Mouse (Mus musculus) embryonic facial prominence, embryonic 11.5 days (tissue): Measurements from ENCODE around the gene Ccdc177. TPM values are rescaled to one million over a fixed set of nuclear protein-coding genes. Genes with fewer than 3 reads are reported as not detected.

Experiments used
- ATAC-seq: fragments of 200-750 bp; cut with Nextera tagmentation; replicated peaks from 2 replicates; pipeline ENCODE4 v1.8.0; 2017; ENCODE audit warnings: low read depth; ENCODE audit not compliant: insufficient number of reproducible peaks, low FRiP score, low TSS enrichment
- DNase-seq: peaks from one replicate; pipeline ENCODE4 v3.0.0-alpha.2; 2015; ENCODE audit warnings: low spot score
- H3K27ac ChIP-seq: fragments of 300-500 bp; sonication (generic); replicated peaks from 2 replicates; pipeline ENCODE4 v1.5.1; 2014; ENCODE audit warnings: mild to moderate bottlenecking, low read depth, low read length, control low read depth
- H3K27me3 ChIP-seq: fragments of 300-500 bp; sonication (generic); 2 replicates; pipeline ENCODE4 v1.6.1; 2014; ENCODE audit warnings: mild to moderate bottlenecking, low read length, moderate library complexity, mixed read lengths; ENCODE audit not compliant: control insufficient read depth, insufficient read depth
- H3K36me3 ChIP-seq: fragments of 300-500 bp; sonication (generic); replicated peaks from 2 replicates; pipeline ENCODE4 v1.6.1; 2014; ENCODE audit warnings: low read depth, mild to moderate bottlenecking, low read length, moderate library complexity, mixed read lengths; ENCODE audit not compliant: control insufficient read depth, insufficient read depth
- H3K4me1 ChIP-seq: fragments of 300-500 bp; sonication (generic); 2 replicates; pipeline ENCODE4 v1.6.1; 2014; ENCODE audit warnings: low read length, mixed read lengths; ENCODE audit not compliant: control insufficient read depth, insufficient read depth
- H3K4me2 ChIP-seq: fragments of 300-500 bp; sonication (generic); 2 replicates; pipeline ENCODE4 v1.6.1; 2014; ENCODE audit warnings: low read depth, mild to moderate bottlenecking, control low read depth, low read length, moderate library complexity
- H3K4me3 ChIP-seq: fragments of 300-500 bp; sonication (generic); 2 replicates; pipeline ENCODE4 v1.5.1; 2014; ENCODE audit warnings: low read depth, low read length, control low read depth
- H3K9ac ChIP-seq: fragments of 300-500 bp; sonication (generic); replicated peaks from 2 replicates; pipeline ENCODE4 v1.6.1; 2014; ENCODE audit warnings: mild to moderate bottlenecking, control low read depth, low read length
- H3K9me3 ChIP-seq: fragments of 300-500 bp; sonication (generic); replicated peaks from 2 replicates; pipeline ENCODE4 v1.6.1; 2016; ENCODE audit warnings: mild to moderate bottlenecking, low read length, inconsistent platforms, mixed read lengths; ENCODE audit not compliant: control insufficient read depth
- WGBS: fragments of 180-500 bp; shearing (Covaris S2); extraction: QIAGEN DNeasy Blood & Tissue Kit; methylation state at CpG from one replicate; pipeline ENCODE4 v1.1.7; 2014; 5-methylcytosine and 5-hydroxymethylcytosine counted together
- polyA plus RNA-seq: library from polyadenylated mRNA; unstranded; fragments of >200 nt; fragmentation: Nextera tagmentation; extraction: Ambion mirVana; gene quantifications from 2 replicates; pipeline ENCODE4 v1.2.1, GENCODE M21; 2014

The Ccdc177 gene
- polyA plus RNA-seq, 1 experiment from 2014 or later, result 1.3 TPM

DNA sequence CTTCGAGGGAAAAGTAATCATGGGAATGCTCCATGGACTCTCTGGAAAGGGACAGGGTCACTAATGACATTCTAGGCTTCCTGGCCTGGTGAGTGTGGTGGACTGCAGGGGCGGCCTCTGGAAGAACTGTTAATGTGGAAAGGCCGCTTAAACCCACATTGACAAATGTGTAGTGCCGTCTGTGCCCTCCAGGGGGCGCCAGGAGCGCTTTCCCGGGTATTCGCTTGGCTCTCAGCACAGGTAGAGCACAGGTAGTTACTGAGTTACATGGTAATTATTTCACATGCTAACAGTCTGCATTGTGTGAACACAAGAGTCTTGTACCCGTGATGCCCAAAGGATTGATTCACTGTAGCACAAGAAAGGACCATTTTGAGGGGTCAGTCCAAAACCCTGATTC is 21.0 kb downstream of the Ccdc177 start:
- Histone ChIP-seq H3K27me3 (no peaks in the 10 kb centered on the region; the same call in 1 of the 2 replicates), H3K4me2 (no peak overlapping the region), H3K9ac (no peak overlapping the region), H3K4me1 (no peaks in the 10 kb centered on the region; the same call in 1 of the 2 replicates), H3K9me3 (no peaks in the 10 kb centered on the region), H3K27ac (no peak overlapping the region), H3K4me3 (no peak overlapping the region), H3K36me3 (no peaks in the 10 kb centered on the region)
- no peak for DNase-seq
- no peak for ATAC-seq
- WGBS, result 31% methylated on average over 9 of the region's 9 CpGs

DNA sequence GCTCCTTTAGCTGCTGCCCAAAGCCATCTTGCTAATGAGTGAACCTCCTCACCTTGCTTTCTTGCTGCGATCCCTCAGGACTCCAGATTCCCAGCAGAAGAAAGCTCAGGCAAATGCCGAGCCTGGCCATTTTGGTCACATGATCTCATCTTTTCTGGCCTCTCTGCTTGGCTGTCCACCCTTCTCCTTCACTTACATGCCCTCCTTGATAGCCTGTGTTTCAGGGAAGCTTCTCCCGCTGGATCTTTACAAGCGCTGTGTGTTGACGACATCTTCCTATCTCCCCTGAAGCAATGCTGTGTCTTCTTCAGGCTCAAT is 23.2 kb downstream of the Ccdc177 start:
- no peak overlapping the region for H3K4me2 ChIP-seq
- H3K9ac ChIP-seq, result no peak overlapping the region
- WGBS, result 66% methylated on average over 5 of the region's 5 CpGs
- H3K27ac ChIP-seq, result no peak overlapping the region
- no peak for ATAC-seq
- no peaks in the 10 kb centered on the region; the same call in 1 of the 2 replicates for H3K4me1 ChIP-seq
- no peaks in the 10 kb centered on the region; the same call in 1 of the 2 replicates for H3K27me3 ChIP-seq
- no peaks in the 10 kb centered on the region for H3K36me3 ChIP-seq
- no peak overlapping the region for H3K4me3 ChIP-seq
- H3K9me3 ChIP-seq, result no peaks in the 10 kb centered on the region
- no peak for DNase-seq

DNA sequence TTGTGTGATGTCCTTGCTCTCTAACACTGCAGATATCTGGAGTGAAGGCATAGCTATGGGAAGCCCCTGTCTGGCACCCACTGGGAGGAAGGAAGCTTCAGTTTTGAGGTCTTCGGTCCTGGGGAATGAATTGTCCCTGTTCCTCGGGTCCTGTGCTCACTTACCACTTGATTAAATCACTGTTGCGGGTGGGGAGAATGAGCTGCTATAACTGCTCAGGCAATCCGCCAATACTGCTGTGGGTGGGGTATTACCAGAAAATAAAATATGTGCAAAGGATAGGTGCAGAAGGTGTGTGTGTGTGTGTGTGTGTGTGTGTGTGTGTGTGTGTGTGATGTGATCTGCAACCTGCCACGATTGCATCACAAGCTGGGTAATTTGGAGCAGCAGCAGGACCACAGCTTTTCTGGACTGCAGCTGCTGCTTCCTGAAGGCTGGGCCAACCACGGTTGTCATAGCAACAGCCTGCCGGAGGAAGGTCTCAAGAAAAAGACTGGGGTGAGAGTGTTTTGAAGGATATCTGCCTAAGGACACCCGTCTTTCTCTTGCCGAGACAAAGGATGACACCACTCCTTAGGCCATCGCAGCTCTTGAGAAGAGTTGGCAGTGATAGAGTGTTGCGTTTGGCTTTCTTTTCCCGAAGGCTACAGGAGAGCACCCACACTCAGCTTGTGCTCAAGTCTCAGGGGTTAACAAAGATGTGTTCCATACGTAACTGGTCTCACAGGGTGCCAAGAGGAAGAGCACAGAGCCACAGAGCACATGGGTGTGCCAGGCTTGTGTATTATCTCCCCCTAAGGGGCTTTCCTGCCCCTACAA is 23.8 kb downstream of the Ccdc177 start:
- 32% methylated on average over 13 of the region's 13 CpGs for WGBS
- Histone ChIP-seq H3K4me1 (no peaks in the 10 kb centered on the region; the same call in 1 of the 2 replicates), H3K9me3 (no peaks in the 10 kb centered on the region), H3K36me3 (no peaks in the 10 kb centered on the region), H3K4me3 (no peak overlapping the region), H3K4me2 (no peak overlapping the region), H3K27me3 (no peaks in the 10 kb centered on the region; the same call in 1 of the 2 replicates), H3K27ac (no peak overlapping the region), H3K9ac (no peak overlapping the region)
- DNase-seq (peak; percentile 77), ATAC-seq (0 out of 2 replicates have a peak, but pooled peaks have one; percentile 50)

DNA sequence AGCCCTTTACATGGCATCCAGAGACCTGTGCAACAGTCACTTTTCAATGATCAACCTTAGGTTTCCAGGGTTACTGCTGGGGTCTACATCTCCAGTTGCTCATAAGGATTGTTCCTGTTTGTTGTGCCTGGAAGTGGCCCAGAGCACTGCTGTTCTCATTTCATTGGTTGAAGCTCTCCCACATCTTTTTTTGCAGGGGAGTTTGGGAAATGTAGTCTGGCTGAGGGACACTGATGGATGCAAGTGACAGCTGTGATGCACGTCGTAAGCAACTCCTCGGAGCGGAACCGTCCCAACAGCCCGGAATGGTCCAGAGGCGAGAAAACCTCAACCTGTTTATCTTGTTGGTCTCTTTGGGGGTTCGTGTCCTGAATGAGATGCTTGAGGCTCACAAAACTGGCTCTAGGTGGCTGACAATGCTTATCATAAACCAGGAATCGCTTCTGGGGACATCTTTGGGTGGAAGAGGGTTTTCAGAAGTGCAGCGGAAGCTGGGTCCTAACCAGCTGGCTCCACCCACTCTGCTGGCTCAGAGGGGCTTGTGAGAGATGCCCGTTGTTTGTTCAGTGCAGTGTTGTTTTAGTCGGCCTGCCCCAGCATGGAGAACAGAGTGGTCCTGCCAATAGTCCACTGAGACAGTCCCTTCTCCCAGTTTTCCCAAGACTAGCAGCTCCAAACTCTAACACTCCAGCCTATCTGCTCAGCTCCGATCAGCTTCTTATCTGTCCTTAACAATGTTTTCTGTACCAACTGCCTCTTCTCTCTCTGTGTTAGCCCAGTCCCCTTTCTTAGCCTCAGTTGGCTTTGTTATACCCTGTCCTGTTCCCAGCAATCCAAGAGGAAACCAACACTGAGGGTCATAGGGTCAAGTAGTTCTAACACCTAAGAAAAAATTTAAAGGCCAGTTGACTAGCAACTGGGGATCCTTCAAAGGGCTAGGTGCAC is 25.7 kb downstream of the Ccdc177 start:
- Histone ChIP-seq H3K4me3 (no peak overlapping the region), H3K9me3 (no peaks in the 10 kb centered on the region), H3K27ac (no peak overlapping the region), H3K27me3 (no peaks in the 10 kb centered on the region; the same call in 1 of the 2 replicates), H3K9ac (no peak overlapping the region), H3K36me3 (no peaks in the 10 kb centered on the region), H3K4me1 (no peaks in the 10 kb centered on the region; the same call in 1 of the 2 replicates), H3K4me2 (no peak overlapping the region)
- ATAC-seq (no peak), DNase-seq (no peak)
- 65% methylated on average over 13 of the region's 13 CpGs for WGBS

DNA sequence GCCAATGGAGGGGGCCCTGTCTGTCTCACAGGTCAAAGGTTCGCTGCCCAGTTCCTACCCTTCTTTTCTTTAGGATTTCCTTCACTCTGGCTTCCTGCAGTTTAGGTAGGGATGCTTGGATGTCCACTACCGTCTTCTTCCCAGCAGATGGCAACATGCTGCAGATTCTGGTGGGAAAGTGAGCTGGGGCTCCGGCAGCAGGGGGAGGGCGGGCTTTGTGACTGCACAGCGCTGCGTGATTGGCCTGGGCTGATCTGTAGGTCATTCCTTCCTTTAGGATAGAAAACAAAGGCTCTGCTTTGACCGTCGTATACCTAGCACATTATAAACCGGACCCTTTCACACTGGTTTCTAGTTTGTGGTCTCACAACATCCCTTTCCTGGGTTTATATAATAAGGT is 29.9 kb downstream of the Ccdc177 start:
- WGBS, result 6% methylated on average over 9 of the region's 9 CpGs
- no peaks in the 10 kb centered on the region for H3K4me1 ChIP-seq
- H3K4me2 ChIP-seq, result no peak overlapping the region
- H3K9me3 ChIP-seq, result no peaks in the 10 kb centered on the region
- peak; percentile 82 for DNase-seq
- H3K27me3 ChIP-seq, result no peaks in the 10 kb centered on the region
- ATAC-seq, result peak; percentile 70
- no peak overlapping the region for H3K4me3 ChIP-seq
- no peaks in the 10 kb centered on the region for H3K36me3 ChIP-seq
- H3K9ac ChIP-seq, result no peak overlapping the region
- H3K27ac ChIP-seq, result no peak overlapping the region

DNA sequence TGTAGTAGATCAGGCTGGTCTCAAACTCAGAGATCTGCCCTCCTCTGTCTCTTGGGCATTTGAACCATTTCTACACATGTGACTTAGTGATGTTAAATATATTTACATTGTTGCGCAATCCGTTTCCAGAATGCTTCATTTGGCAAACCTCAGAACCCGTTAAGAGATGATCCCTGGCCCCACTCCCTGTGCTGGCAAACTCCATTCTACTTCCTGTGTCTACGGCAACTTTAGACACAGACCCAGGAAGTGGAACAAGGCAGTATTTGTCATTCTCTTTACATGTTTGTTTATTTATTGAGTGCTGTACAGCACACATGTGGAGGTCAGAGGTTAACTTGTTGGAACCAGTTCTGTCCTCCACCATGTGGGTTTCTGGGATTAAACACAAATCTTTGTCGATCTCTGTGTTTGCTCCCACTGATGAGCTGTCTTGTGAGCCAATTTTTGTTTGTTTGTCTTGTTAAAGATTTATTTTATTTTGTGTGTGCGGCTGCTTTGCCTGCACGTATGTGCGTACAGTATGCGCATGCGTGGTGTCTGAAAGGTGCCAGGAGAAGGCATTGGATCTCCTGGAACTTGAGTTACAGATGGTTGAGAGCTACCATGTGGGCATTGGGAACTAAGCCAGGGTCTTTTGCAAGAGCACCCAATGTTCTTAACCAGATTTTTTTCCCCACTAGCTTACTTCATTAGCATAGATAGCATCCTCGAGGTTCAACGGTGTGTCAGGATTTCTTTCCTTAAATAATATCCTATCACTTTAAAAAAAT is 30.5 kb downstream of the Ccdc177 start:
- ATAC-seq, result no peak; the same call in 1 of the 2 replicates

DNA sequence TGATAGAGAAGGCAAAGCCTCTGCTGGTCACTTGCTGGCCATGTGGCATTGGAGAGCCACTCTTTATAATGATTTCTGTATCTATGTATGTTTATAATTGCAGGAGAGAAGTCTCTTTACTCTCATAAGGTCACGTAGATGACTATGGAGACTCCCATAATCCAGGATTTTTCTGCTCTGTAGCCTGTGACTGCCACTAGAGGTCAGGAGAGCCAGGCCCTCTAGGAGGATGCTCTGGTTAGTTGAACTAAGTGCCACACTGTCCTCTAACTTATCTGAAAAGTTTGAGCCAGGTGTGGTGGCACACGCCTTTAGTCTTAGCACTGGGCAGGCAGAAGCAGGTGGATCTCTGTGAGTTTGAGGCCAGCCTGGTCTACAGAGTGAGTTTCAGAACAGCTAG is 31.7 kb downstream of the Ccdc177 start:
- Histone ChIP-seq H3K4me2 (no peak overlapping the region), H3K9ac (no peak overlapping the region), H3K36me3 (no peaks in the 10 kb centered on the region), H3K9me3 (no peaks in the 10 kb centered on the region), H3K27me3 (no peaks in the 10 kb centered on the region), H3K27ac (no peak overlapping the region), H3K4me1 (no peaks in the 10 kb centered on the region), H3K4me3 (no peak overlapping the region)
- ATAC-seq (no peak), DNase-seq (no peak)
- WGBS, result 44% methylated on average over 2 of the region's 2 CpGs

More for the DNA sequence above, 30.5 kb downstream of the Ccdc177 start:
- no peaks in the 10 kb centered on the region for H3K9me3 ChIP-seq
- H3K4me1 ChIP-seq, result no peaks in the 10 kb centered on the region
- DNase-seq, result no peak
- H3K36me3 ChIP-seq, result no peaks in the 10 kb centered on the region
- no peak overlapping the region for H3K4me2 ChIP-seq
- 87% methylated on average over 12 of the region's 12 CpGs for WGBS
- H3K9ac ChIP-seq, result no peak overlapping the region
- no peak overlapping the region for H3K27ac ChIP-seq
- H3K4me3 ChIP-seq, result no peak overlapping the region
- H3K27me3 ChIP-seq, result no peaks in the 10 kb centered on the region
